Mouse (Mus musculus) CD8-positive naive resting alpha-beta T cell, adult 2 months (primary cell): ENCODE measurements around the gene Tmem161a.
"Not testable (repeated sequence)": the region's sequence is repeated elsewhere in the genome, so short reads cannot be mapped to it uniquely, and the experiment has no call there.

ENCODE experiments used
- DNase-seq, 2 experiments: peaks; one replicate each; pipeline ENCODE4 v3.0.0; 2022; ENCODE audit warnings: low read depth in 2 of 2, low spot score in 2 of 2

Gene Tmem161a

DNA sequence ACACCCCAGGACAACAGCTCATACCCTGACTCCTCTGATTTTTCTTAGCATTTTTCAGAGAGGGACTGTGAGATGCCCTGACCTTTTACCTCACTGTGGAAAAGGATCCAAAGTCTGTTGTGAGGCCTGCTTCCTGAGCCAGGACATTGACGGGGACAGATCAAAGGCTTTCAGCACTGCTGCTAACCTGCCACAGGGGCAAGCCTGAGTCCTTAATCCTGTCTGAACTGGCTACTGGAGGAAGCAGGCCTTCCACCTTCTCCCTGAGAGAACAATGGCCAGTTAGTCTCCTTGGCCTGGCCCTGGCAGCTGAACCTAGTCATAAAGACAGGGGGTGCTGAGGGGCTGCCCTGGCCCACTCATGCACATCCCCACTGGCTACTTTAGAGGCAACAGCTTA lies 36.0 kb downstream of the Tmem161a start:
- no peak for DNase-seq

DNA sequence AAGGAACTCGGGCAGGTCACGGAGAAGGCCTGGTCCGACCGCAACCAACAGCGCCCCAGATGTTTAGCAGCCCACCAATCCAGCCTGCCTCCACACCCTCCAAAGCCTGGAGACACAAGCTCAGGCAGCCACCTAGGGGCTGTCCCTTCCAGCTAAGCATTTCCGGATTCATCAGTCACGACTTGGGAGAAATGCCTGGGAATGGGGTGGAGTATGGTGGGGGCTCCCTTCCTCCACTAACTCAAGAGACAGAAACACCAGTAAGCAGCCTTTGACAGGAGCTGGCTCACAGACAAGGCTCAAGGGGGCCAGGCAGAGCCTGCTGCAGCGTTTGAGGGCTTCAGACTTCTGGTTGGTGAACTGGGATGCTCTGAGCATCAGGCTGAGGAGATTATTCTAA lies 38.4 kb downstream of the Tmem161a start:
- DNase-seq: no peak

DNA sequence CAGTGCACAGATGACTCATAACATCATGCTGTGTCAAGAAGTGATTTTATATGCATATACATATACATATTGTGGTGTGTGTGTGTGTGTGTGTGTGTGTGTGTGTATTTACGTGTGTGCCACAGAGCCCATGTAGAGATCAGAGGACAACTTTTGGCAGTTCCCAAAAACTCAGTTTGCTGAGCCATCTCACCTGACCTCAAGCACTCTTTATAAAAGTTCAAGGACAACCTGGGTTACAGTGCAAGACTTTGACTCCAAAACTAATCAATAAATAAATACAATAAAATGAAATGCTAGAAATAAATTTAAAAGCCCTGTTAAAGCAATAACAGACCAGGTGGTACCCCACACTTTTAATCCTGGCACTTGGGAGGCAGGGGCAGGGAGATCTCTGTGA lies 39.1 kb downstream of the Tmem161a start:
- no peak for DNase-seq

DNA sequence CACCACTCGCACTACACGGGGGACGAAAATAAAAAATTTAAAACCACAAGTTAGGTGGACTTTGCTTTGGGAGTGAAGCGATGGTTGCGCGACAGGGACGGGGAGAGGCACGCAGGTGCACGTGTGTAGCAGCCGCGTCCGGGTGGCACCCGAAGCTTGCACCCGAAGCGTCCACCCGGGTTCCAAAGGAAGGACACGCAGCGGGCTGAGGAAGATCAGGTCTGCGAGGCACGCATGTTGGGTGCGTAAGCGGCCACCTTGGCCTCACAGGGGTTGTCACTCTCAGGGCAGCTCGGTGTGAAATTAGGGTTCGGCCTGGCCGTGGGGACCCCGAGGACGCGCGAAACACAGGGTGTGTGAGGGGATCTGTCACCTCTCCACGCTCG lies 39.6 kb downstream of the Tmem161a start:
- no peak for DNase-seq

DNA sequence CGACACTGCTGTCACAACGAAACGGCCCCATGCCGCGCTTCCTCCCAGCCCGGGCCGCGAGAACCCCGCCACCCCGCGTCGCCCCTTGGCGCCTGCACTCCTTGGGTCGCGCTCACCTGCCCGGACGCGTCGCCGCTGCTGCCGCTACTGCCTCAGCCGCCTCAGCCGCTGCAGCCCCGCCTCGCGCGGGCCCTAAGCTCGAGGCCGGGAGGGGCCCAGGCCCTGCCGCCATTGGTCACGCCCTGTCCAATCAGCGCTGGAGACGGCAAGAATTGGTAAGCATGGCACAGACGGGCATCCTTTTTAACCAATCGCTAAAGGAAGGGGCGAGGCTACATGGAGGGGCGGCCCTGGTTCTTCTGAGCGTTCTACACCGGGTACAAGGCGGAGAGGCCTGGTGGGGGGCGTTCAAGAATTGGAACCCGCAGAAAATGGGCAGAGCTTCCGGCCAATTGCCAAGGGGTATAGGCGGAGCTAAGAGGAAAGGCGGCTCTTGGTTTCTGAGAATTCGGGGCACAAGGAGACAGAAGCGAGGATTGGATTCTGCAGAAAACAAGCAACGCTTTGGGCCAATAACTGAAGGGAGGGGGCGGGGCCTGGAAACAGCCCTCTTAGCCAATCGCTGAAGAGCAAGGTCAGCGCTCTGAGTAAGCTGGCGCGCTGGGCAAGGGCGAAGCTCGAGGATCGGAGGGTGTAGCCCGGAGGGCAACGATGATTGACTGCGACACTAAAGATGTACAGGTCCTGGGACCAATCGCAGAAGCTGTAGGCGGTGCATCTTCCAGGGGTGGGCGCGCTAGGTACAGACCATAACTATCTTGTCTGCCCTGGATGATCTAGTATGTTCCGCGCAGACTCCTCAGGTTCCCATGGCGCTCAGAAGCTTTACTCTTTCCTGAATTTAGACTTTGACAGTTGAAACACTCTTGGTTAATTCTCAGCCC lies 40.2 kb downstream of the Tmem161a start, which contains the start of gene Slc25a42:
Gene Slc25a42 (minus strand): TSS at position 194 of the 944 bp plus-strand sequence.
- DNase-seq: peak; percentile 96

DNA sequence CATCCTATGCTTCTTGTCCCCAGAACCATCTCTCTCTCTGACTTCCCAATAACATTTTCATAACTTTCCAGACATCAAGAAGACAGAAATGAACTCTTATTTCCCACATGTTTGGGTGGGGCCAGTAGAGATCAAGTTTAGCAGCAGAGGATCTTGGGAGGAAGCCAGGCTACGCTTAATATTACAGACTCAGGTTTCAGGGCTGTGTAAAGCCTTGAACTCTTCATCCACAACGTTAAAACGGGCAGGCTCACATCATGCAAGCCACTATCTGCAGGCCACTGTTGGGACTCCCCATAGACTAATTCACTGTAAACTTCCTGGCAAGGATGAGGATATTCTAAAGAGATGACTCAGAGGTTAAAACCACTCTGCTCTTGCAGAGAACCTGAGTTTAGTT lies 42.3 kb downstream of the Tmem161a start:
- DNase-seq: no peak

DNA sequence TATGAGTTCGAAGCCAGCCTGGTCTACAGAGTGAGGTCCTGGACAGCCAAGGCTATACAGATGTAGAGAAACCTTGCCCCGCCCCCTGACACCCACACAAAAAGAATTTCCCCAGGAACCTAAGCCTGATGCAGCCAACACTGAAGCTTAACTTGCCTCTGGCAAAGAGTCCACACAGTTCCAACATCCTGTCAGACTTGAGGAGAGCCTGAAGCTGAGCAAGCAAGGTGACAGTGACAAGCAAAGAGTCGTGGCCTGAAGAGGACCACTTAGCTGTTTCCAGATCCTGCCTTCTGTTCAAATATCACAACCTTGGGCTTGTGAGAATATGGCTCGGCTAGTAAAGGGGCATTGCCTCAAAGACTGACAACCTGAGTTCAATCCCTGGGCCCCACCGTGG lies 42.9 kb downstream of the Tmem161a start:
- no peak for DNase-seq

DNA sequence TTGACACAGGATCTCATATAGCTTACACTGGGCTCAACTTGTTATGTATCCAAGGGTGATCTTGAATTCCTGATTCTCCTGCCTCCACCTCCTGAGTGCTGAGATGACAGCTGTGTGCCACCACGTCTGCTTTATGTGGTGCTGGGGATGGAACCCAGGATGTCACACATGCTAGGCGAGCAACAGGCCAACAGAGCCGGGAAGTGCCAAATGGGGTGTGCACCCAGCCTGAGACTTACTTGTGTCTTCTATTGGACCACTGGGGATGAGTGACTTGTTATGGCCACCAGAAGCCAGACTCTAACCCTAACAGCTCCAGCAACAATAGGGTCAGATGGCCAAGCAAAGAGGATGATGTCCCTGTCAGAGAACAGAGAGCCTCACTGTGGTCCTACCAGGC lies 44.0 kb downstream of the Tmem161a start:
- not testable (repeated sequence) for DNase-seq

DNA sequence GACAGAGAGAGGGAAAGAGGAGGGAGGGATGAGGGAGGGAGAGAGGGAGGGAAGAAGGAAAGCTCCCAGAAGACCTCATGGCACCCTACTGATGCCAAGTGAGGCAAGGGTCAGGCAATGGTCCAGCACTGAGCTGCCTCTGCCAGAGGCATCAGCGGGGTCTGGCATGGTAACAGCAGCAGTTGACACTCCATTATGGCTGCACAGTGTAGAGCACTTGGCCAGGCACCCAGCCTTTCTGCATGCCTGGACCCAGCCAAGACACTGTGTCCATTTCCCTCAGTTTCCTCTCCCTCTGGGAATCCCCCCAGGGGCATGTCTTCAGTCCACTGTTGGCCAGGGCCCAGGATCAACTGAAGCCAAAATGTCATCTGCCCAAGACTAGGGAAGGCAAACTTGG lies 44.4 kb downstream of the Tmem161a start:
- no peak for DNase-seq

DNA sequence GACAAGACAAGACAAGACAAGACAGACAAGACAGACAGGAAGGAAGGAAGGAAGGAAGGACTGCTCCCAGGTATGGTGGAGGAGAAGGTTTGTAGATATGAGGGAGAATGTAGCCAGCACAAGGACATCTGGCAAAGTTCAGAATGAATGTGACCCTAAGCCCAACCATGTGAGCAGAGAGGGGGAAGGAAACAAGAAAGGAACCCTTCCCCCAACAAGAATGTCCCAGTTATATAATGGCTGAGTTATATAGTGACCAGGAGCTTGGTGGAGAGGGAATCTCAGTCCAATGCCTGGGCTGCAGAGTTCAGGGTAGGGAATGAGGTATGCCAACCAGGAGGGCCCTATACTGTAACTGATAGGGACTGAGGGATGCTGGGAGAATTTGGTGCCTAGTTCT lies 45.3 kb downstream of the Tmem161a start:
- DNase-seq: no peak

DNA sequence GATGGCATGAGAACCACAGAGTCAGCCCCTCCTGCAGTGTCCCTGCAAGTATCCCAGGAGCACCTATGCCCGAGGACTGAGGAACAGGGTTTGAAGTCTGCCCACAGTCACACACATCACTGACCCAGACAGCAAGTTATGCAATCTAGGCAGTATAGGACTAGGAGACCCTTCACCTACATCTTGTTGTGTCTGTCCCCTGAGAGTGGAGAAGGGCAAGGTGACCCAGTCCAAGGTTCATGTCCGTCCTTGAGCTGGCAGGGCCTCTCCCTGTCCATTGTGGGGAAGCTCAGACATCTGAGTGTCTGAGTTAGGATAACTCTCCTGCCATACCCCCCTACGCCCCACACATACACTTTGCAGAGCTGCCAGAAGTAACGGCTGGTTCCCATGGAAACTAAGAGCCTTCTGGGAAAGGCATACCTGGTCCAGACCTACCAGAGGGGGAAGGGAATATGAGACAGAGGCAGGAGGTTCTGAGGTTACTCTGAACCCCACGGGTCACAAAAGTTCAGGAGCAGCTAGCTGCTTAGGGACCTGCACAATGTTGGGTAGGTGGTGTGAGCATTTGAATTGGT lies 47.0 kb downstream of the Tmem161a start:
- DNase-seq: no peak

DNA sequence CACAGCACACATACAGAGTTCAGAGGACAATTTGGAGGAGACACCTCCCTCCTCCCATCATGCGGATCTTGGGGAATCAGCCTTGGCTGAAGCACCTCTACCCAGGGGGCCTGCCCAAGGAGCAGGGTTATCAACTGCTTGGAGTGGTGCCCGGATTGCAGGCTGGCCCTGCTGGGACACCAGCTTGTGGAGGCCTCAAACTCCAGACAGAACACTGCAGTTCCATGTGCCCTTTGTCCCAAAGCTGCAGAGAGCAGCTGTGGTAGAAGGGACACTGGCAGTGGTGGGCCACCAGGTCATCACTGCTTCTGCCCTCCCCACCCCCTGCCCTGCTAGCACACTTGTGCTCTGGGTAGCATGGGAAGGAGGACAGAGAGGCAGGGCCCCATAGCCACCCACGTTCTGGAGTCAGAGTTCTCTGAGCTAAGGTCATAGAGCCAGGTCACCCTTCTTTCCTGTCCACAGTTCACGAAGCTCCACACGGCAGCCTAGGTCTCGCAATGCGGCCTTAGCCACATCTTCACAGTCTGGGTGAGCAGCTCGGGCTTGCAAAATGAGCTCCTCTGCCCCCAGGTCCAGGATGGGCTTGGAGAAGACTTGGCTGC lies 48.2 kb downstream of the Tmem161a start:
- DNase-seq: no peak

DNA sequence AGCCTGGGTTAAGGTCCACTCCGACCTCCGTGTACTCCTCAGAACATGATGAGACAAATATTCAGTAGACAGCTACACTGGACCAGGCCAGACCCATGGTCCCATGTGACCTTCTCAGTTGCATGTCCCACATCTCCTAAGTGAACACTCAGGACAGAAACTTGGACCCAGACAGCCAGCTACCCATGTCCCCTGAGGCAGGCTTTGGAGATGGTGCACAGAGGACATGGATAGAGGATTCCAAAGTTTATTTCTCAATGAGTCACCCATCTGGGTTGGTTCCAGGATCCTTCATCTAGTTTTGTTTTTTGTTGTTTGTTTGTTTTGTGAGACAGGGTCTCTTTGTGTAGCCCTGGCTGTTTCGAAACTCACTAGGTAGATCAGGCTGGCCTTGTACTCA lies 48.8 kb downstream of the Tmem161a start:
- DNase-seq: no peak

DNA sequence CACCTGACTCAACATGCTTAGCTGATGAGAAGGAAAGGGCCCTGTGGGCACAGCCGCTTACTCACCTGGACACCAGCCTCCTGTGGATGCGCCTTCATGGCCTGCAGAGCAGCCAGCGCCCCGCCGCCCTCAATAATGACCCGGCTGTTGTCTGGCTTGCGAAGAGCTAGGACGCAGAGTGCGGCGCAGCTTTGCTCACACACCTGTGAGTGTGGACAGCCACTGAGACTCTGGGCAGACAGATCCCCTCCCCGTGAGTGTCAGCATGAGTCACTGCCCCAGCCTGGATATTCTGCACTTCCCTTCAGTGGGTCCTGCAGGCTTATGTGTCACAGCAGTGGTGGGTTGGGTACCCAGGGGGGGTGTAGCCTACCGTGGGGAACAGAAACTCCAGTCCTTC lies 49.9 kb downstream of the Tmem161a start:
- DNase-seq: no peak

DNA sequence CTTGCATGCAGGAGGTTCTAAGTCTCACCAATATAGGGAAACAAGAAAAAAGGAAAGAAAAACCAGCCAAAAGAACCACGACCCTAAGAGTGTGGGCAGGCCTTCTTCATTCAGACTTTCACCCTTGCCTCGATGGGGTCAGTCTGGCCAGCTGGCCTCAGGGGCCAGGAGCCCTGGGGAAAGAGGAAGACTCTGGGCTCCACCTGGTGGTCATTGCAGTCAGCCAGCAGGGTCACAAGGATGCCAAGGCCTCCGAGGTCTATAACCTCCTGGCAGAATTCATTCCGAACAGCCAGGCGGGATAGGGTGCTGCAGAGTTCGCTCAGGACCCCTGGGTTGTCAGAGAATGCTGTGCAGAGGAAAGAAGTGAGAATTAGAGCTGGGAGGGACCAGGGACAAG lies 51.2 kb downstream of the Tmem161a start:
- DNase-seq: no peak

DNA sequence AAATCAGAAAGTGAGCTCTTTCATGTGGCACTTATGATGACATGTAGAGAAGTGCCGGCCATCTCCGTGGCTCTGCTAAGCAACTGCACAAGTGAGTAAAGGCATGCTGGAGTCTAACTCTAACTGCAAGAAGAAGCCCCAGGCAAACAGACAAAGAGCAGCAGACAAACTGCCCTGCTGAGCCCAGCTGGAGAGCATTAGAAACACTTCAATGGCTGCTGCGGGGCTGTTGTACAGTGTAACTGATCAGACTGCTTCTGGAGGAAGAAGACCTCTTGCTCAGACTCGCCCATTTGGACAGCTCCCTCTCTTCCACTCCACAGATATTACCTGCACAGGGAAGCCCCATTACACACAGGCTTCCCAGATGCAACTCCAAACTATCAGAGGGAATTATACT lies 55.8 kb downstream of the Tmem161a start:
- DNase-seq: no peak

DNA sequence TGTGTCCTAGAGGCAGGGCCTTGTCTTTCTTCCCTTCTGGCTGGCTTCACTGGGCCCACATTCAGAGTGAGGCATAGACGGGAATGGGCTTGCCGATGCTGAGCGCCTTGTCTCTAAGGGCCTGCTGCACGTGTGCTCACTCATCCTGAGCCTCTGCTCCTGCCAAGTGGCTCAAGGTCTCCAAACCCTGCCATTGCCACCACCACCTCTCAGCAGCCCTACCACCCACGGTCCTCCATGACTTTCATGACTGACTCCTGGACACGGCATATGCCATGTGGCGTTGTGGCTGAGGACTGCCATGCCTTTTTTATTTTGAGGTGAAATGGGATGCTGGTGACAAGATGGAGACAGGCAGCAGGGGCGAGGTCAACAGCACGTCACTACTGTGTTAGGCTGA lies 58.7 kb downstream of the Tmem161a start:
- no peak for DNase-seq
